Mouse (Mus musculus) retina, postnatal 1 day (tissue): ENCODE measurements around the gene Gm4305.
"Not testable (repeated sequence)": the region's sequence is repeated elsewhere in the genome, so short reads cannot be mapped to it uniquely, and the experiment has no call there.

Experiments
- DNase-seq: peaks from one replicate; pipeline ENCODE4 v3.0.0-alpha.2; 2012

Gm4305 gene

DNA sequence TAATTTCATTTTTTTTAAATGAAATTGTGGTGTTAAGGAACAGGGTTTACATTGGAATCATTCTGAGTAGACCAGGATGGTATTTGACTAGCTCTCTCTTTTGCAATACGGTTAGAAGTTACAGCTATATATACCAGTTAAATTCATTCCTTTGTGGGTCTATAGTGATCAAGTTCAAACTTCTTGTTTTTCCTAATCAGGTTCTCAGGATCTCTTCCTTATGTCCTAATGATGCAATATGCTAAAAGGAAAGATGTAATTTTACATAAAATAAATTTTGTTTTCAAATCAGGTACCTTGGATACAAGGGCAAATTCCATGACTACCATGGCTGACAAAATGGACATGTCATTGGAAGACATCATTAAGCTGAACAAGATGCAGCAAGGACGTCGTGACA is at the start of gene Gm4305:
TSS of gene Gm4305 (plus strand) at position 301 of the 400 bp plus-strand sequence.
- not testable (repeated sequence) for DNase-seq

DNA sequence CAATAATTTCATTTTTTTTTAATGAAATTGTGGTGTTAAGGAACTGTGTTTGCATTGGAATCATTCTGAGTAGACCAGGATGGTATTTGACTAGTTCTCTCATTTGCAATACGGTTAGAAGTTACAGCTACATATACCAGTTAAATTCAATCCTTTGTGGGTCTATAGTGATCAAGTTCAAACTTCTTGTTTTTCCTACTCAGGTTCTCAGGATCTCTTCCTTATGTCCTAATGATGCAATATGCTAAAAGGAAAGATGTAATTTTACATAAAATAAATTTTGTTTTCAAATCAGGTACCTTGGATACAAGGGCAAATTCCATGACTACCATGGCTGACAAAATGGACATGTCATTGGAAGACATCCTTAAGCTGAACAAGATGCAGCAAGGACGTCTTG is 15.5 kb upstream of the Gm4305 start, which contains the start of gene Gm4301:
TSS of gene Gm4301 (plus strand) at position 301 of the 400 bp plus-strand sequence.
- DNase-seq: not testable (repeated sequence)

DNA sequence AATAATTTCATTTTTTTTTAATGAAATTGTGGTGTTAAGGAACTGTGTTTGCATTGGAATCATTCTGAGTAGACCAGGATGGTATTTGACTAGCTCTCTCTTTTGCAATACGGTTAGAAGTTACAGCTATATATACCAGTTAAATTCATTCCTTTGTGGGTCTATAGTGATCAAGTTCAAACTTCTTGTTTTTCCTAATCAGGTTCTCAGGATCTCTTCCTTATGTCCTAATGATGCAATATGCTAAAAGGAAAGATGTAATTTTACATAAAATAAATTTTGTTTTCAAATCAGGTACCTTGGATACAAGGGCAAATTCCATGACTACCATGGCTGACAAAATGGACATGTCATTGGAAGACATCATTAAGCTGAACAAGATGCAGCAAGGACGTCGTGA is 10.4 kb upstream of the Gm4305 start, which contains the start of gene Gm4302:
TSS of gene Gm4302 (plus strand) at position 301 of the 400 bp plus-strand sequence.
- DNase-seq: not testable (repeated sequence)

DNA sequence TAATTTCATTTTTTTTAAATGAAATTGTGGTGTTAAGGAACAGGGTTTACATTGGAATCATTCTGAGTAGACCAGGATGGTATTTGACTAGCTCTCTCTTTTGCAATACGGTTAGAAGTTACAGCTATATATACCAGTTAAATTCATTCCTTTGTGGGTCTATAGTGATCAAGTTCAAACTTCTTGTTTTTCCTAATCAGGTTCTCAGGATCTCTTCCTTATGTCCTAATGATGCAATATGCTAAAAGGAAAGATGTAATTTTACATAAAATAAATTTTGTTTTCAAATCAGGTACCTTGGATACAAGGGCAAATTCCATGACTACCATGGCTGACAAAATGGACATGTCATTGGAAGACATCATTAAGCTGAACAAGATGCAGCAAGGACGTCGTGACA is 5.2 kb upstream of the Gm4305 start, which contains the start of gene Gm4303:
TSS of gene Gm4303 (plus strand) at position 301 of the 400 bp plus-strand sequence.
- DNase-seq: not testable (repeated sequence)

DNA sequence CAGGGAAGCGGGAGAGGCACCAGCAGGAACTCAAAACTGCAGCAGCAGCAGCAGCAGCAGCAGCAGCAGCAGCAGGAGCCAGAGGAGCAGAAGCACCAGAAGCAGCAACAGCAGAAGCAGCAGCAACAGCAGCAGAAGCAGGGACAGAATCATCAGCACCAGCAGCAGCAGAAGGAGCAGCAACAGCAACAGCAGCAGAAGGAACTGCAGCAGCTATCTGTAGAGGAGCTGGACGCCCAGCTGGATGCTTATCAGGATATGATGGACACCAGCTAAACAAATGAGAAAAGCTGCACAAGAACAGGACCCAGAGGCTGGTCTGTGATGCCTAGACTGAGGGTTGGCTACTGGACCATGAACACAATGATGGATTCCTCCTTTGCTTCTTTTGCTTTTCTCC is 5.9 kb downstream of the Gm4305 start:
- DNase-seq: not testable (repeated sequence)

- DNase-seq: not testable (repeated sequence)
Observed at GRCm38 (mm10) chr10:100361038-100361437, 10.1 kb downstream of the Gm4305 start, which contains the start of gene Gm4307. Gm4307 (plus strand) TSS chr10:100361338.

- not testable (repeated sequence) for DNase-seq
Observed at GRCm38 (mm10) chr10:100382460-100382859, 31.6 kb downstream of the Gm4305 start, which contains the start of gene Gm4312. Gm4312 (minus strand) TSS chr10:100382560.
